Mouse (Mus musculus): ENCODE results near the gene Gsk3a. TPM values are rescaled to one million over a fixed set of nuclear protein-coding genes. Genes with fewer than 3 reads are reported as not detected.

Gene Gsk3a
- polyA plus RNA-seq, 1 experiment, result 94.8 TPM

GRCm38 (mm10) chr7:25187662-25188650 is 49.7 kb downstream of the Gsk3a start:
- Histone ChIP-seq H3K36me3 (ENCODE audit: control insufficient read depth, insufficient read depth, low read length) (no peaks in the 10 kb centered on the region), H3K4me3 (ENCODE audit: control insufficient read depth, low read depth, low read length) (no peak overlapping the region), H3K27ac (ENCODE audit: control insufficient read depth, insufficient read depth, low read depth, low read length) (no peak overlapping the region), H3K4me1 (ENCODE audit: control insufficient read depth, insufficient read depth, low read length) (peaks cover 3% of the 10 kb centered on the region), H3K27me3 (ENCODE audit: control insufficient read depth, insufficient read depth, low read length) (no peaks in the 10 kb centered on the region)
- TF ChIP-seq CTCF (IDR thresholded peaks at IDR 0.05; ENCODE audit: control insufficient read depth, insufficient read depth, insufficient replicate concordance, low read depth, low read length) (peak; percentile 99), POLR2A (IDR thresholded peaks at IDR 0.05; ENCODE audit: control insufficient read depth, low read depth, low read length) (no peak)

- Histone ChIP-seq H3K27me3 (ENCODE audit: control insufficient read depth, insufficient read depth, low read length) (no peaks in the 10 kb centered on the region), H3K36me3 (ENCODE audit: control insufficient read depth, insufficient read depth, low read length) (no peaks in the 10 kb centered on the region), H3K4me1 (ENCODE audit: control insufficient read depth, insufficient read depth, low read length) (peaks cover 15% of the 10 kb centered on the region), H3K4me3 (ENCODE audit: control insufficient read depth, low read depth, low read length) (no peak overlapping the region), H3K27ac (ENCODE audit: control insufficient read depth, insufficient read depth, low read depth, low read length) (no peak overlapping the region)
- TF ChIP-seq CTCF (IDR thresholded peaks at IDR 0.05; ENCODE audit: control insufficient read depth, insufficient read depth, insufficient replicate concordance, low read depth, low read length) (no peak), POLR2A (IDR thresholded peaks at IDR 0.05; ENCODE audit: control insufficient read depth, low read depth, low read length) (no peak)
Measured at GRCm38 (mm10) chr7:25184091-25184490, 53.6 kb downstream of the Gsk3a start.

- peaks cover 13% of the 10 kb centered on the region for H3K4me1 ChIP-seq (ENCODE audit: control insufficient read depth, insufficient read depth, low read length)
- H3K27me3 ChIP-seq (ENCODE audit: control insufficient read depth, insufficient read depth, low read length), result no peaks in the 10 kb centered on the region; the same call in 1 of the 2 replicates
- H3K4me3 ChIP-seq (ENCODE audit: control insufficient read depth, low read depth, low read length), result no peak overlapping the region
- H3K27ac ChIP-seq (ENCODE audit: control insufficient read depth, insufficient read depth, low read depth, low read length), result no peak overlapping the region
- no peaks in the 10 kb centered on the region for H3K36me3 ChIP-seq (ENCODE audit: control insufficient read depth, insufficient read depth, low read length)
- no peak for TF ChIP-seq CTCF (IDR thresholded peaks at IDR 0.05; ENCODE audit: control insufficient read depth, insufficient read depth, insufficient replicate concordance, low read depth, low read length)
- no peak for TF ChIP-seq POLR2A (IDR thresholded peaks at IDR 0.05; ENCODE audit: control insufficient read depth, low read depth, low read length)
Measured at GRCm38 (mm10) chr7:25181814-25182213, 55.8 kb downstream of the Gsk3a start.

GRCm38 (mm10) chr7:25181331-25181790 is 56.3 kb downstream of the Gsk3a start:
- peaks cover 13% of the 10 kb centered on the region for H3K4me1 ChIP-seq (ENCODE audit: control insufficient read depth, insufficient read depth, low read length)
- TF ChIP-seq POLR2A (IDR thresholded peaks at IDR 0.05; ENCODE audit: control insufficient read depth, low read depth, low read length) (no peak), CTCF (IDR thresholded peaks at IDR 0.05; ENCODE audit: control insufficient read depth, insufficient read depth, insufficient replicate concordance, low read depth, low read length) (peak; percentile 31; the same call in 1 of the 2 replicates)
- H3K4me3 ChIP-seq (ENCODE audit: control insufficient read depth, low read depth, low read length), result no peak overlapping the region
- H3K36me3 ChIP-seq (ENCODE audit: control insufficient read depth, insufficient read depth, low read length), result no peaks in the 10 kb centered on the region
- no peaks in the 10 kb centered on the region; the same call in 1 of the 2 replicates for H3K27me3 ChIP-seq (ENCODE audit: control insufficient read depth, insufficient read depth, low read length)
- H3K27ac ChIP-seq (ENCODE audit: control insufficient read depth, insufficient read depth, low read depth, low read length), result no peak overlapping the region

GRCm38 (mm10) chr7:25180512-25180911 is 57.1 kb downstream of the Gsk3a start:
- Histone ChIP-seq H3K27ac (ENCODE audit: control insufficient read depth, insufficient read depth, low read depth, low read length) (no peak overlapping the region), H3K27me3 (ENCODE audit: control insufficient read depth, insufficient read depth, low read length) (no peaks in the 10 kb centered on the region; the same call in 1 of the 2 replicates), H3K4me3 (ENCODE audit: control insufficient read depth, low read depth, low read length) (no peak overlapping the region), H3K4me1 (ENCODE audit: control insufficient read depth, insufficient read depth, low read length) (peaks cover 13% of the 10 kb centered on the region), H3K36me3 (ENCODE audit: control insufficient read depth, insufficient read depth, low read length) (no peaks in the 10 kb centered on the region)
- TF ChIP-seq POLR2A (IDR thresholded peaks at IDR 0.05; ENCODE audit: control insufficient read depth, low read depth, low read length) (no peak), CTCF (IDR thresholded peaks at IDR 0.05; ENCODE audit: control insufficient read depth, insufficient read depth, insufficient replicate concordance, low read depth, low read length) (no peak)

GRCm38 (mm10) chr7:25179606-25180161 is 58.0 kb downstream of the Gsk3a start, which contains the start of gene Pou2f2:
Gene Pou2f2 (minus strand): TSS chr7:25179726.
- TF ChIP-seq POLR2A (IDR thresholded peaks at IDR 0.05; ENCODE audit: control insufficient read depth, low read depth, low read length), result no peak
- no peak for TF ChIP-seq CTCF (IDR thresholded peaks at IDR 0.05; ENCODE audit: control insufficient read depth, insufficient read depth, insufficient replicate concordance, low read depth, low read length)
- Histone ChIP-seq H3K4me1 (ENCODE audit: control insufficient read depth, insufficient read depth, low read length) (peaks cover 13% of the 10 kb centered on the region), H3K36me3 (ENCODE audit: control insufficient read depth, insufficient read depth, low read length) (no peaks in the 10 kb centered on the region), H3K4me3 (ENCODE audit: control insufficient read depth, low read depth, low read length) (peak within 1 kb of the TSS; percentile 36), H3K27ac (ENCODE audit: control insufficient read depth, insufficient read depth, low read depth, low read length) (no peak within 1 kb of the TSS), H3K27me3 (ENCODE audit: control insufficient read depth, insufficient read depth, low read length) (no peaks in the 10 kb centered on the region; the same call in 1 of the 2 replicates)
